Mouse (Mus musculus) midbrain, embryonic 10.5 days (tissue): Measurements from ENCODE around the gene Eif2s3x. TPM values are rescaled to one million over a fixed set of nuclear protein-coding genes. Genes with fewer than 3 reads are reported as not detected.
A peak's percentile ranks its signal among the peaks of the same experiment; 100 is the strongest.
"Not testable (repeated sequence)": the region's sequence is repeated elsewhere in the genome, so short reads cannot be mapped to it uniquely, and the experiment has no call there.

Experiments used
- DNase-seq: peaks from one replicate; pipeline ENCODE4 v3.0.0-alpha.2; 2017; ENCODE audit warnings: low spot score
- H3K27ac ChIP-seq: fragments of 300-500 bp; sonication (generic); replicated peaks from 2 replicates; pipeline ENCODE4 v1.5.1; 2016; ENCODE audit warnings: mild to moderate bottlenecking
- H3K27me3 ChIP-seq: fragments of 300-500 bp; sonication (generic); 2 replicates; pipeline ENCODE4 v1.6.1; 2016; ENCODE audit warnings: low read depth, mild to moderate bottlenecking; ENCODE audit not compliant: poor library complexity, severe bottlenecking
- H3K36me3 ChIP-seq: fragments of 300-500 bp; sonication (generic); 2 replicates; pipeline ENCODE4 v1.6.1; 2016; ENCODE audit warnings: mild to moderate bottlenecking, moderate library complexity
- H3K4me1 ChIP-seq: fragments of 300-500 bp; sonication (generic); 2 replicates; pipeline ENCODE4 v1.6.1; 2016
- H3K4me3 ChIP-seq: fragments of 300-500 bp; sonication (generic); 2 replicates; pipeline ENCODE4 v1.5.1; 2016; ENCODE audit warnings: mild to moderate bottlenecking, moderate library complexity
- H3K9me3 ChIP-seq: fragments of 300-500 bp; sonication (generic); replicated peaks from 2 replicates; pipeline ENCODE4 v1.6.1; 2016; ENCODE audit warnings: mild to moderate bottlenecking
- WGBS: fragments of 180-500 bp; shearing (Covaris S2); methylation state at CpG from one replicate; pipeline ENCODE4 v1.1.7; 2016; 5-methylcytosine and 5-hydroxymethylcytosine counted together
- polyA plus RNA-seq: library from polyadenylated mRNA; unstranded; fragments of >200 nt; fragmentation: Nextera tagmentation; extraction: Ambion mirVana; gene quantifications from 2 replicates; pipeline ENCODE4 v1.2.1, GENCODE M21; 2016

The Eif2s3x gene
- polyA plus RNA-seq: 109 and 112 TPM in 2 replicates

- peak within 1 kb of the TSS; percentile 91 for H3K27ac ChIP-seq
- H3K27me3 ChIP-seq: no peaks in the 10 kb centered on the region
- peaks cover 10% of the 10 kb centered on the region; the same call in 1 of the 2 replicates for H3K4me1 ChIP-seq
- H3K36me3 ChIP-seq: peaks cover 34% of the 10 kb centered on the region
- H3K9me3 ChIP-seq: no peaks in the 10 kb centered on the region
- peak; percentile 88 for DNase-seq
- WGBS: under 1% methylated on average over 52 of the region's 52 CpGs
- H3K4me3 ChIP-seq: peak within 1 kb of the TSS; percentile 88
Measured at GRCm38 (mm10) chrX:94212597-94213321, at the start of gene Eif2s3x. TSS of gene Eif2s3x (minus strand) at chrX:94212862.

- Histone ChIP-seq H3K4me1 (no peaks in the 10 kb centered on the region), H3K9me3 (no peaks in the 10 kb centered on the region), H3K27me3 (peaks cover 100% of the 10 kb centered on the region), H3K4me3 (peak overlapping the region; percentile 66), H3K36me3 (no peaks in the 10 kb centered on the region), H3K27ac (peak overlapping the region; percentile 92; the same call in 1 of the 2 replicates)
- DNase-seq: peak; percentile 12
- WGBS: 28% methylated on average over 12 of the region's 12 CpGs
Measured at GRCm38 (mm10) chrX:94235601-94236000, 22.9 kb upstream of the Eif2s3x start.

DNA sequence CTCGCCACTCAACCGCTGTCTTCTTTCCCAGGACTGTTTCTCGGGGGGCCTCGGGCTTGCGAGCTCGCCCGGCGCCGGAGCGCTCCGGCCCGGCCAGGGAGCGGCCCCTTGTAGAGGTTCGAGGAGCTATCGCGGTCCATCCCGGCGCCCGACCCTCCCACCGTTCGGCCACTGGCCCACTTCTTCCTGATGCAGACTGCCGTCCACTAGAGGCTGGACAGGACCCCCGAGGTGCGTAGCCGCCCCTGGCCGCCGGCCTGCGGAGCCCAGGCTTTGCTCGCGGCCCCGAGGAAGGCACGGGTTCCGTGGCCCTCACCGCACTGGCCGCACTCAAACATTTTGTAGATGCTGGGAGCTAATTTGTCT, 22.5 kb upstream of the Eif2s3x start:
- DNase-seq: peak; percentile 60
- Histone ChIP-seq H3K27me3 (peaks cover 100% of the 10 kb centered on the region), H3K4me1 (no peaks in the 10 kb centered on the region), H3K9me3 (no peaks in the 10 kb centered on the region), H3K4me3 (peak overlapping the region; percentile 66), H3K36me3 (no peaks in the 10 kb centered on the region), H3K27ac (peak overlapping the region; percentile 92)
- WGBS: 10% methylated on average over 35 of the region's 35 CpGs

- H3K27ac ChIP-seq: peak within 1 kb of the TSS; percentile 92
- 12% methylated on average over 48 of the region's 70 CpGs for WGBS
- peak; percentile 86 for DNase-seq
- peaks cover 100% of the 10 kb centered on the region for H3K27me3 ChIP-seq
- peak within 1 kb of the TSS; percentile 66 for H3K4me3 ChIP-seq
- no peaks in the 10 kb centered on the region for H3K4me1 ChIP-seq
- no peaks in the 10 kb centered on the region for H3K9me3 ChIP-seq
- no peaks in the 10 kb centered on the region for H3K36me3 ChIP-seq
Measured at GRCm38 (mm10) chrX:94234532-94235189, 22.0 kb upstream of the Eif2s3x start, which contains the start of gene Klhl15. TSS of gene Klhl15 (plus strand) at chrX:94234599.

DNA sequence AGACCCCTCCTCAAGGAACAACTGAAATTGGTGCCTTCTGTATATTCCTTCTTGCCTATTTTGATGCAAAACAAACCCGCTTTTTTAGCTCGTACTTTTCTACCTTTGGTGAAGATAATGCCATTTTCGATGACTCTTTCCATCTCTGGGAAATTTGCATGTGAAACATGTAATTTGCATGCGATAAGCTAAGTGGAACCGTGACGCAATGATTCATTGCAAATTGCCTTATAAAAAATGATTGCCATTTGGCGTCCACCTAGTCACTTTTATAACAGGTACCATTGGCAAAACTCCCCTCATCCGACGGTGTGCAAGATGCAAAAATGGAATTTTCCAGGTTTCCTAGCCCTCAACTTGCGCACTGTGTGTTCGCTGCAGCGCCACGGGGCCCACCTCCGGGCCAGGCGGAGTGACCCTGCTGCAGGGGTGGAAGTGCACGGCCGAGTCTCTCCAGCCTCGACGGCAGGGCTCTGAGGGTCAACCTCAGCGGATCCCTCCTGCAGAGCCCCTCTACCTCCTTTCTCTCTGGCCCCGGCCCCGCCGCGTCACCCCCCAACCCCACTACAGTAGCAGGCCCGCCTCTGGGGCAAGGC, 21.4 kb upstream of the Eif2s3x start:
- H3K4me1 ChIP-seq: no peaks in the 10 kb centered on the region
- 14% methylated on average over 25 of the region's 25 CpGs for WGBS
- H3K27ac ChIP-seq: peak overlapping the region; percentile 92
- H3K9me3 ChIP-seq: no peaks in the 10 kb centered on the region
- peaks cover 99% of the 10 kb centered on the region for H3K27me3 ChIP-seq
- peak overlapping the region; percentile 66 for H3K4me3 ChIP-seq
- H3K36me3 ChIP-seq: no peaks in the 10 kb centered on the region
- DNase-seq: no peak

- Histone ChIP-seq H3K27ac (no peak overlapping the region), H3K9me3 (no peaks in the 10 kb centered on the region), H3K4me3 (peak overlapping the region; percentile 66; the same call in 1 of the 2 replicates), H3K27me3 (peaks cover 96% of the 10 kb centered on the region), H3K36me3 (no peaks in the 10 kb centered on the region), H3K4me1 (no peaks in the 10 kb centered on the region)
- WGBS: 46% methylated on average over 5 of the region's 5 CpGs
- DNase-seq: no peak
Measured at GRCm38 (mm10) chrX:94233432-94233831, 20.8 kb upstream of the Eif2s3x start.

GRCm38 (mm10) chrX:94213384-94213783, 722 bp upstream of the Eif2s3x start:
- Histone ChIP-seq H3K4me3 (peak overlapping the region; percentile 88), H3K4me1 (peaks cover 10% of the 10 kb centered on the region; the same call in 1 of the 2 replicates), H3K27ac (no peak overlapping the region), H3K36me3 (peaks cover 28% of the 10 kb centered on the region), H3K27me3 (no peaks in the 10 kb centered on the region), H3K9me3 (no peaks in the 10 kb centered on the region)
- DNase-seq: no peak
- 17% methylated on average over 7 of the region's 7 CpGs for WGBS

GRCm38 (mm10) chrX:94212264-94212596, 432 bp downstream of the Eif2s3x start:
- Histone ChIP-seq H3K36me3 (peaks cover 39% of the 10 kb centered on the region), H3K27me3 (no peaks in the 10 kb centered on the region), H3K4me1 (peaks cover 10% of the 10 kb centered on the region; the same call in 1 of the 2 replicates), H3K9me3 (no peaks in the 10 kb centered on the region), H3K27ac (peak overlapping the region; percentile 91), H3K4me3 (peak overlapping the region; percentile 88)
- no peak for DNase-seq
- 0% methylated on average over 12 of the region's 12 CpGs for WGBS

DNA sequence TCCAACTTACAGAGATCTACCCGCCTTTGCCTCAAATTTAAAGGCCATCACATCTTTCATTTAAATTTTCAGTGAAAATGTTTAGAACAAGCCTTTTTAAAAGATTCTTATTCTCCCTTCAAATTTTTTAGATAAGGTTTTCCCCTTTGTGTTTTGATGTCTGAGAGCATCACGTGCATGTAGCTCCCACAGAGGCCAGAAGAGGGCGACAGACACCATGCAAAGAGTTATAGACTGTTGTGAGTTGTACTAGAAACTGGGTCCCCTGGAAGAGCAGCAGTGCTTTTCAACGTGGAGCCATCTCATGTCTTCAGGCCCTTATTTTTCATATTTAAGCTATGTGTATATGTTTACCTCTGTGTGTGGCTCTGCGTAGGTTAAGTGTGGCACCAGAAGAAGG, 14.9 kb downstream of the Eif2s3x start:
- no peak for DNase-seq
- H3K36me3 ChIP-seq: peaks cover 100% of the 10 kb centered on the region

DNA sequence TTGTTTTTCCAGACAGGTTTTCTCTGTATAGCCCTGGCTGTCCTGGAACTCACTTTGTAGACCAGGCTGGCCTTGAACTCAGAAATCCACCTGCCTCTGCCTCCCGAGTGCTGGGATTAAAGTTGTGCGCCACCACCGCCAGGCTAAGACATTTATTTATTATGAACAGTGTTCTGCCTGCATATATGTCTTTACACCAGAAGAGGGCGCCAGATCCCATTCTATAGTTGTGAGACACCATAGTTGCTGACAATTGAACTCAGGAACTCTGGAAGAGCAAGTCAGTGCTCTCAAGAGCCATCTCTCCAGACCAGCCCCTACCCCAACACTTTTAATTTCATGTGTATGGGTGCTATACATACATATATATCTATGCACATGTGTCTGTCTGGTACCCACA, 18.8 kb downstream of the Eif2s3x start:
- H3K27me3 ChIP-seq, H3K4me1 ChIP-seq, H3K9me3 ChIP-seq, DNase-seq, H3K4me3 ChIP-seq, H3K27ac ChIP-seq: not testable (repeated sequence)
- WGBS: 73% methylated on average over 4 of the region's 4 CpGs
- H3K36me3 ChIP-seq: peaks cover 82% of the 10 kb centered on the region

More for the DNA sequence above, 14.9 kb downstream of the Eif2s3x start:
- Histone ChIP-seq H3K4me1 (no peaks in the 10 kb centered on the region), H3K9me3 (peaks cover 7% of the 10 kb centered on the region; the same call in 1 of the 2 replicates), H3K27ac (no peak overlapping the region), H3K4me3 (no peak overlapping the region), H3K27me3 (no peaks in the 10 kb centered on the region)
- WGBS: 84% methylated on average over 5 of the region's 5 CpGs

GRCm38 (mm10) chrX:94185156-94185555, 27.5 kb downstream of the Eif2s3x start:
- peaks cover 12% of the 10 kb centered on the region for H3K4me1 ChIP-seq
- DNase-seq: no peak
- H3K36me3 ChIP-seq: no peaks in the 10 kb centered on the region
- no peak overlapping the region for H3K4me3 ChIP-seq
- H3K27me3 ChIP-seq: peaks cover 67% of the 10 kb centered on the region
- no peak overlapping the region for H3K27ac ChIP-seq
- 74% methylated on average over 1 of the region's 1 CpGs for WGBS
- no peaks in the 10 kb centered on the region for H3K9me3 ChIP-seq

GRCm38 (mm10) chrX:94183814-94184213, 28.8 kb downstream of the Eif2s3x start:
- no peak for DNase-seq
- H3K4me3 ChIP-seq: no peak overlapping the region
- no peak overlapping the region for H3K27ac ChIP-seq
- H3K9me3 ChIP-seq: no peaks in the 10 kb centered on the region
- WGBS: 25% methylated on average over 2 of the region's 3 CpGs
- H3K27me3 ChIP-seq: peaks cover 78% of the 10 kb centered on the region
- H3K4me1 ChIP-seq: peaks cover 12% of the 10 kb centered on the region
- H3K36me3 ChIP-seq: no peaks in the 10 kb centered on the region
